Mouse (Mus musculus): Measurements from ENCODE around the gene Prl3d2. TPM values are rescaled to one million over a fixed set of nuclear protein-coding genes. Genes with fewer than 3 reads are reported as not detected.
"Not testable (repeated sequence)": the region's sequence is repeated elsewhere in the genome, so short reads cannot be mapped to it uniquely, and the experiment has no call there.

Prl3d2 gene
- not detected for total RNA-seq (2021)

DNA sequence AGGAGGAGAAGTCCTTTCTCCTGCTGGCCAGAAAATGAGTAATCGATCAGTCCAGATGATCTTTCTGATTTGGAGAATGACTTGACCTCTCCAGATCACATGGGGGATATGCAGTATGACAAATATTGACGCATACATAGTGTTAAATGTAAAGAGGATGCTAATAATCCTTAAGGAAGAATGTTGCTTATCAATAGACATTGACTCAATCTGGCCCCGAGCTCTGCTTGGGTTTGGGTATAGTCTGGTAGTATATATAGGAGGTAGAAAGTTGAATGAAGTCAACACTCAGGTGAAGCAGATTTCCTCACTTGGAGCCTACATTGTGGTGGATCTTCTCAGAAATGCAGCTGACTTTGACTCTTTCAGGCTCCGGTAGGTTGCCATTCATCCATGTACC is at the start of gene Prl3d2:
Gene Prl3d2 (plus strand): TSS at position 301 of the 400 bp plus-strand sequence.
- DNase-seq (ENCODE audit: low spot score in 2 of 2); intact Hi-C loops (cut with DNase I): not testable (repeated sequence)

DNA sequence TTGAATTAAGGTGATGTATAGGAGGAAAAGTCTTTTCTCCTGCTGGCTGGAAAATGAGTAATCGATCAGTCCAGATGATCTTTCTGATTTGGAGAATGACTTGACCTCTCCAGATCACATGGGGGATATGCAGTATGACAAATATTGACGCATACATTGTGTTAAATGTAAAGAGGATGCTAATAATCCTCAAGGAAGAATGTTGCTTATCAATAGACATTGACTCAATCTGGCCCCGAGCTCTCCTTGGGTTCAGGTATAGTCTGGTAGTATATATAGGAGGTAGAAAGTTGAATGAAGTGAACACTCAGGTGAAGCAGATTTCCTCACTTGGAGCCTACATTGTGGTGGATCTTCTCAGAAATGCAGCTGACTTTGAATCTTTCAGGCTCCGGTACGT is 27.6 kb upstream of the Prl3d2 start, which contains the start of gene Prl3d1:
Gene Prl3d1 (plus strand): TSS at position 301 of the 400 bp plus-strand sequence.
- DNase-seq (ENCODE audit: low spot score in 2 of 2); intact Hi-C loops (cut with DNase I): not testable (repeated sequence)

DNA sequence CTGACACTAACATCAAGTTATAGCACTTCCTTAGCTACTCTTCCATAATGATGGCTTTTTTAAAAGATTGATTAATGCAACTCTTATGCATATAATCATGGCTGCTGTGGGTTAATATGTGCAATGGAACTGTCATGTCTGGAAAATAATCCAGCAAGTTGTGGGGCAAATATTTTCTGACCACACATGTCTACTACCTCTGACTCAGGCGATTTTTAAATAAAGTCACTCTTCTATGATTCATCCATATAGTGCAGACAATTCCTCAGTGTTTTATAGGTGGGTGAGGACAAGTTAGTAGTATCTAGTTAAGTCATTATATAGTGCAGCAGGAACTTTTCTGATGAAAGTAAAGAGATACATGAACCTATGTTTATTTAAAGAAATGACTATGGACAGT is 26.8 kb downstream of the Prl3d2 start:
- DNase-seq (ENCODE audit: low spot score in 2 of 2), result no peak
- intact Hi-C loops (cut with DNase I), result no loop called here

DNA sequence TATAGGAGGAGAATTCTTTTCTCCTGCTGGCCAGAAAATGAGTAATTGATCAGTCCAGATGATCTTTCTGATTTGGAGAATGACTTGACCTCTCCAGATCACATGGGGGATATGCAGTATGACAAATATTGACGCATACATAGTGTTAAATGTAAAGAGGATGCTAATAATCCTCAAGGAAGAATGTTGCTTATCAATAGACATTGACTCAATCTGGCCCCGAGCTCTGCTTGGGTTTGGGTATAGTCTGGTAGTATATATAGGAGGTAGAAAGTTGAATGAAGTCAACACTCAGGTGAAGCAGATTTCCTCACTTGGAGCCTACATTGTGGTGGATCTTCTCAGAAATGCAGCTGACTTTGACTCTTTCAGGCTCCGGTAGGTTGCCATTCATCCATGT is 35.0 kb downstream of the Prl3d2 start, which contains the start of gene Prl3d3:
Gene Prl3d3 (plus strand): TSS at position 301 of the 400 bp plus-strand sequence.
- intact Hi-C loops (cut with DNase I); DNase-seq (ENCODE audit: low spot score in 2 of 2): not testable (repeated sequence)

Other genes starting within 250 kb of the Prl3d2 start
- gene Prl, start 64.1 kb upstream of the Prl3d2 start, total RNA-seq (2021), result not detected
- not detected for gene Prl3d1, start 27.5 kb upstream of the Prl3d2 start, total RNA-seq (2021)
- gene Prl3d3, start 35.1 kb downstream of the Prl3d2 start, total RNA-seq (2021), result not detected
- gene Prl3c1, start 75.0 kb downstream of the Prl3d2 start, total RNA-seq (2021), result not detected
- not detected for gene Prl3b1, start 120.1 kb downstream of the Prl3d2 start, total RNA-seq (2021)
- gene Prl3a1, start 137.7 kb downstream of the Prl3d2 start, total RNA-seq (2021), result not detected
- gene Prl6a1, start 190.9 kb downstream of the Prl3d2 start, total RNA-seq (2021), result not detected
- not detected for gene Prl8a2, start 224.0 kb downstream of the Prl3d2 start, total RNA-seq (2021)